Mouse (Mus musculus) myocyte (in vitro differentiated cells): ENCODE data around the gene Midn. TPM values are rescaled to one million over a fixed set of nuclear protein-coding genes. Genes with fewer than 3 reads are reported as not detected.

ENCODE experiments used
- H3K27me3 ChIP-seq: one replicate; pipeline ENCODE4 v1.6.1; 2011; ENCODE audit not compliant: control insufficient read depth, insufficient read depth, insufficient read length
- H3K36me3 ChIP-seq: one replicate; pipeline ENCODE4 v1.6.1; 2011; ENCODE audit not compliant: control insufficient read depth, insufficient read depth
- H3K4me2 ChIP-seq: one replicate; pipeline ENCODE4 v1.6.1; 2011; ENCODE audit warnings: low read depth, control low read depth
- H3K4me3 ChIP-seq: one replicate; pipeline ENCODE4 v1.5.1; 2011; ENCODE audit warnings: mild to moderate bottlenecking, control low read depth, moderate library complexity
- H3K79me2 ChIP-seq: one replicate; pipeline ENCODE4 v1.6.1; 2011; ENCODE audit not compliant: control insufficient read depth, insufficient read depth
- H3ac ChIP-seq: one replicate; pipeline ENCODE4 v1.6.1; 2011; ENCODE audit not compliant: control insufficient read depth, insufficient read length
- CEBPB ChIP-seq: IDR thresholded peaks from 2 replicates; pipeline ENCODE4 v1.6.1; 2011; ENCODE audit warnings: mild to moderate bottlenecking, moderate library complexity; ENCODE audit not compliant: poor library complexity, insufficient read depth, severe bottlenecking
- E2F4 ChIP-seq: IDR thresholded peaks from one replicate; pipeline ENCODE4 v1.6.1; 2011; ENCODE audit warnings: mild to moderate bottlenecking, control low read depth, moderate library complexity; ENCODE audit not compliant: insufficient read depth
- MAX ChIP-seq: IDR thresholded peaks from one replicate; pipeline ENCODE4 v1.6.1; 2011; ENCODE audit warnings: low read depth, mild to moderate bottlenecking, control low read depth
- MYOD1 ChIP-seq, 3 experiments: IDR thresholded peaks; one replicate each; pipeline ENCODE4 v1.6.1; 2011; ENCODE audit warnings: control low read depth in 2 of 3, low read depth in 2 of 3, mild to moderate bottlenecking in 2 of 3, moderate library complexity in 1 of 3; ENCODE audit not compliant: insufficient read length in 2 of 3, control insufficient read depth in 1 of 3
- MYOG ChIP-seq, 3 experiments: IDR thresholded peaks; one replicate each; pipeline ENCODE4 v1.6.1; 2011; ENCODE audit warnings: control low read depth in 2 of 3, low read depth in 2 of 3, mild to moderate bottlenecking in 2 of 3; ENCODE audit not compliant: insufficient read length in 2 of 3, control insufficient read depth in 1 of 3, insufficient read depth in 1 of 3
- POLR2A ChIP-seq: IDR thresholded peaks from one replicate; pipeline ENCODE4 v1.6.1; 2011; ENCODE audit warnings: low read depth, mild to moderate bottlenecking, control low read depth, moderate library complexity; ENCODE audit not compliant: insufficient read length
- POLR2AphosphoS2 ChIP-seq: IDR thresholded peaks from one replicate; pipeline ENCODE4 v1.6.1; 2011; ENCODE audit warnings: low read depth, control low read depth; ENCODE audit not compliant: insufficient read length
- REST ChIP-seq: IDR thresholded peaks from one replicate; pipeline ENCODE4 v1.6.1; 2011; ENCODE audit warnings: mild to moderate bottlenecking, control low read depth, moderate library complexity; ENCODE audit not compliant: insufficient read depth, insufficient read length
- SRF ChIP-seq: IDR thresholded peaks from one replicate; pipeline ENCODE4 v1.6.1; 2011; ENCODE audit warnings: low read depth; ENCODE audit not compliant: control insufficient read depth, insufficient read length
- TCF12 ChIP-seq: IDR thresholded peaks from one replicate; pipeline ENCODE4 v1.6.1; 2011; ENCODE audit warnings: mild to moderate bottlenecking, control low read depth; ENCODE audit not compliant: poor library complexity, insufficient read depth, severe bottlenecking
- TCF3 ChIP-seq: IDR thresholded peaks from one replicate; pipeline ENCODE4 v1.6.1; 2011; ENCODE audit warnings: low read depth, control low read depth; ENCODE audit not compliant: insufficient read length
- USF1 ChIP-seq: IDR thresholded peaks from one replicate; pipeline ENCODE4 v1.6.1; 2011; ENCODE audit warnings: low read depth, mild to moderate bottlenecking, control low read depth, moderate library complexity
- polyA plus RNA-seq: library from polyadenylated mRNA; unstranded; fragments of >200 nt; fragmentation: generic; extraction: Trizol; gene quantifications from one replicate; pipeline ENCODE4 v1.2.1, GENCODE M21; 2012; ENCODE audit warnings: missing spikeins

The Midn gene
- polyA plus RNA-seq, 1 experiment = 131 TPM

- TF ChIP-seq POLR2A = no peak
- TF ChIP-seq E2F4 = no peak
- TF ChIP-seq MYOD1 (IDR thresholded peaks at IDR 0.05; ENCODE audit: control insufficient read depth in 1 of 3, insufficient read length in 2 of 3, low read depth in 2 of 3) = no peak
- TF ChIP-seq REST = no peak
- no peak for TF ChIP-seq TCF12
- TF ChIP-seq SRF = no peak
- TF ChIP-seq POLR2AphosphoS2 = no peak
- no peak for TF ChIP-seq CEBPB
- TF ChIP-seq USF1 = no peak
- TF ChIP-seq MYOG (IDR thresholded peaks at IDR 0.05; ENCODE audit: control insufficient read depth in 1 of 3, insufficient read depth in 1 of 3, insufficient read length in 2 of 3, low read depth in 2 of 3) = no peak
- TF ChIP-seq MAX = no peak
- no peak for TF ChIP-seq TCF3
- peaks cover 39% of the 10 kb centered on the region for H3K79me2 ChIP-seq
- H3K27me3 ChIP-seq = no peaks in the 10 kb centered on the region
- H3K4me2 ChIP-seq = peak overlapping the region; percentile 80
- H3K36me3 ChIP-seq = peaks cover 5% of the 10 kb centered on the region
- H3ac ChIP-seq = peak overlapping the region; percentile 96
- peak overlapping the region; percentile 93 for H3K4me3 ChIP-seq
Measured at GRCm38 (mm10) chr10:80114341-80115284, 33.5 kb upstream of the Midn start.

GRCm38 (mm10) chr10:80115290-80115943 is 32.7 kb upstream of the Midn start, which contains the start of gene Stk11:
TSS of gene Stk11 (plus strand) at chr10:80115803.
- Histone ChIP-seq H3K4me2 (peak within 1 kb of the TSS; percentile 97), H3K36me3 (peaks cover 5% of the 10 kb centered on the region), H3K27me3 (no peaks in the 10 kb centered on the region), H3ac (peak within 1 kb of the TSS; percentile 96), H3K79me2 (peaks cover 48% of the 10 kb centered on the region), H3K4me3 (peak within 1 kb of the TSS; percentile 93)
- TF ChIP-seq POLR2A (peak; percentile 96), E2F4 (no peak), USF1 (no peak), MYOG (IDR thresholded peaks at IDR 0.05; ENCODE audit: control insufficient read depth in 1 of 3, insufficient read depth in 1 of 3, insufficient read length in 2 of 3, low read depth in 2 of 3) (no peak), REST (peak; percentile 65), SRF (peak; percentile 77), MAX (no peak), POLR2AphosphoS2 (peak; percentile 93), MYOD1 (IDR thresholded peaks at IDR 0.05; ENCODE audit: control insufficient read depth in 1 of 3, insufficient read length in 2 of 3, low read depth in 2 of 3) (peak in 1 of 3 experiments; percentile 10), TCF3 (no peak)

GRCm38 (mm10) chr10:80115944-80116335 is 32.1 kb upstream of the Midn start:
- H3K4me3 ChIP-seq = peak overlapping the region; percentile 93
- no peak for TF ChIP-seq CEBPB
- TF ChIP-seq MAX = no peak
- TF ChIP-seq TCF12 = no peak
- TF ChIP-seq TCF3 = no peak
- no peak for TF ChIP-seq MYOG (IDR thresholded peaks at IDR 0.05; ENCODE audit: control insufficient read depth in 1 of 3, insufficient read depth in 1 of 3, insufficient read length in 2 of 3, low read depth in 2 of 3)
- no peak for TF ChIP-seq E2F4
- TF ChIP-seq REST = no peak

GRCm38 (mm10) chr10:80116563-80116926 is 31.5 kb upstream of the Midn start:
- Histone ChIP-seq H3K4me2 (peak overlapping the region; percentile 97), H3K27me3 (no peaks in the 10 kb centered on the region), H3ac (peak overlapping the region; percentile 96), H3K79me2 (peaks cover 59% of the 10 kb centered on the region), H3K36me3 (peaks cover 6% of the 10 kb centered on the region), H3K4me3 (peak overlapping the region; percentile 93)
- TF ChIP-seq TCF3 = no peak
- TF ChIP-seq POLR2AphosphoS2 = peak; percentile 47
- TF ChIP-seq POLR2A = no peak
- TF ChIP-seq MYOD1 (IDR thresholded peaks at IDR 0.05; ENCODE audit: control insufficient read depth in 1 of 3, insufficient read length in 2 of 3, low read depth in 2 of 3) = no peak
- TF ChIP-seq MYOG (IDR thresholded peaks at IDR 0.05; ENCODE audit: control insufficient read depth in 1 of 3, insufficient read depth in 1 of 3, insufficient read length in 2 of 3, low read depth in 2 of 3) = no peak

More at GRCm38 (mm10) chr10:80115944-80116335, 32.1 kb upstream of the Midn start:
- no peaks in the 10 kb centered on the region for H3K27me3 ChIP-seq
- peak overlapping the region; percentile 97 for H3K4me2 ChIP-seq
- peaks cover 53% of the 10 kb centered on the region for H3K79me2 ChIP-seq
- peaks cover 5% of the 10 kb centered on the region for H3K36me3 ChIP-seq
- peak overlapping the region; percentile 96 for H3ac ChIP-seq
